Mouse (Mus musculus) forebrain, postnatal 0 days (tissue): Measurements from ENCODE around the gene Mpv17. TPM values are rescaled to one million over a fixed set of nuclear protein-coding genes. Genes with fewer than 3 reads are reported as not detected.

Experiments used
- ATAC-seq: fragments of 200-750 bp; cut with Nextera tagmentation; 2 replicates; pipeline ENCODE4 v1.8.0; 2017; ENCODE audit warnings: mild to moderate bottlenecking, moderate library complexity
- DNase-seq: peaks from one replicate; pipeline ENCODE4 v3.0.0-alpha.2; 2015
- H3K27ac ChIP-seq: fragments of 300-500 bp; sonication (generic); 2 replicates; pipeline ENCODE4 v1.5.1; 2014; ENCODE audit warnings: low read depth, mild to moderate bottlenecking, antibody characterized with exemption, low read length, moderate library complexity, mixed read lengths
- H3K27me3 ChIP-seq: fragments of 300-500 bp; sonication (generic); 2 replicates; pipeline ENCODE4 v1.6.1; 2014; ENCODE audit warnings: mild to moderate bottlenecking, low read length, mixed read lengths; ENCODE audit not compliant: insufficient read depth
- H3K36me3 ChIP-seq: fragments of 300-500 bp; sonication (generic); 2 replicates; pipeline ENCODE4 v1.6.1; 2014; ENCODE audit warnings: mild to moderate bottlenecking, moderate library complexity; ENCODE audit not compliant: insufficient read depth
- H3K4me1 ChIP-seq: fragments of 300-500 bp; sonication (generic); 2 replicates; pipeline ENCODE4 v1.6.1; 2014; ENCODE audit warnings: antibody characterized with exemption; ENCODE audit not compliant: insufficient read depth
- H3K4me2 ChIP-seq: fragments of 300-500 bp; sonication (generic); 2 replicates; pipeline ENCODE4 v1.6.1; 2014; ENCODE audit warnings: low read depth, mild to moderate bottlenecking, moderate library complexity
- H3K4me3 ChIP-seq: fragments of 300-500 bp; sonication (generic); 2 replicates; pipeline ENCODE4 v1.5.1; 2014; ENCODE audit warnings: low read depth, low read length, mixed read lengths
- H3K9ac ChIP-seq: fragments of 300-500 bp; sonication (generic); 2 replicates; pipeline ENCODE4 v1.6.1; 2014; ENCODE audit warnings: mild to moderate bottlenecking
- H3K9me3 ChIP-seq: fragments of 300-500 bp; sonication (generic); 2 replicates; pipeline ENCODE4 v1.6.1; 2016; ENCODE audit warnings: low read length
- CTCF ChIP-seq: sonication (generic); IDR thresholded peaks from 2 replicates; pipeline ENCODE4 v1.5.1; 2016; ENCODE audit warnings: antibody characterized with exemption, control low read depth, low read depth
- WGBS: fragments of 180-500 bp; shearing (Covaris S2); extraction: QIAGEN DNeasy Blood & Tissue Kit; methylation state at CpG from one replicate; pipeline ENCODE4 v1.1.7; 2014; 5-methylcytosine and 5-hydroxymethylcytosine counted together
- polyA plus RNA-seq: library from polyadenylated mRNA; unstranded; fragments of >200 nt; fragmentation: Nextera tagmentation; extraction: Ambion mirVana; gene quantifications from 2 replicates; pipeline ENCODE4 v1.2.1, GENCODE M21; 2015
- total RNA-seq: library from RNA; depleted of rRNA; stranded (reverse); fragments of >200 nt; gene quantifications from 2 replicates; pipeline ENCODE4 v1.2.3, GENCODE M21; 2014

Gene Mpv17
- total and polyA plus RNA-seq, 2 experiments from 2014 or later, result 38.7 to 40.0 TPM

- Histone ChIP-seq H3K36me3 (no peaks in the 10 kb centered on the region), H3K4me2 (no peak overlapping the region)
- TF ChIP-seq CTCF, result peak; percentile 57
Observed at GRCm38 (mm10) chr5:31110781-31111180, 43.3 kb downstream of the Mpv17 start.

GRCm38 (mm10) chr5:31108000-31108490, 46.0 kb downstream of the Mpv17 start, which contains the start of gene Slc30a3:
Gene Slc30a3, minus strand, starts transcription at chr5:31108237.
- WGBS, result 92% methylated on average over 18 of the region's 18 CpGs
- H3K27me3 ChIP-seq, result no peaks in the 10 kb centered on the region
- ATAC-seq (no peak), DNase-seq (no peak)
- no peak within 1 kb of the TSS for H3K4me3 ChIP-seq
- TF ChIP-seq CTCF, result no peak
- H3K4me1 ChIP-seq, result no peaks in the 10 kb centered on the region
- no peak within 1 kb of the TSS for H3K4me2 ChIP-seq
- H3K27ac ChIP-seq, result no peak within 1 kb of the TSS
- no peaks in the 10 kb centered on the region for H3K9me3 ChIP-seq
- no peak within 1 kb of the TSS for H3K9ac ChIP-seq
- no peaks in the 10 kb centered on the region for H3K36me3 ChIP-seq

More at GRCm38 (mm10) chr5:31110781-31111180, 43.3 kb downstream of the Mpv17 start:
- Histone ChIP-seq H3K27ac (no peak overlapping the region), H3K27me3 (no peaks in the 10 kb centered on the region), H3K4me1 (no peaks in the 10 kb centered on the region), H3K9me3 (no peaks in the 10 kb centered on the region), H3K9ac (no peak overlapping the region), H3K4me3 (no peak overlapping the region)
- 36% methylated on average over 7 of the region's 7 CpGs for WGBS
- DNase-seq, result no peak
- no peak for ATAC-seq

GRCm38 (mm10) chr5:31105814-31106335, 48.2 kb downstream of the Mpv17 start, which contains the start of gene Dnajc5g:
Gene Dnajc5g, plus strand, starts transcription at chr5:31106285.
- ATAC-seq, result no peak
- H3K4me3 ChIP-seq, result no peak within 1 kb of the TSS
- no peaks in the 10 kb centered on the region for H3K27me3 ChIP-seq
- no peaks in the 10 kb centered on the region for H3K9me3 ChIP-seq
- no peaks in the 10 kb centered on the region for H3K4me1 ChIP-seq
- H3K36me3 ChIP-seq, result no peaks in the 10 kb centered on the region
- H3K27ac ChIP-seq, result no peak within 1 kb of the TSS
- no peak for TF ChIP-seq CTCF
- WGBS, result 81% methylated on average over 9 of the region's 9 CpGs
- DNase-seq, result no peak
- H3K9ac ChIP-seq, result no peak within 1 kb of the TSS
- H3K4me2 ChIP-seq, result no peak within 1 kb of the TSS

GRCm38 (mm10) chr5:31095711-31096480, 58.2 kb downstream of the Mpv17 start:
- Histone ChIP-seq H3K36me3 (no peaks in the 10 kb centered on the region), H3K9me3 (no peaks in the 10 kb centered on the region), H3K4me2 (peak overlapping the region; percentile 28; the same call in 1 of the 2 replicates), H3K4me3 (peak overlapping the region; percentile 11; the same call in 1 of the 2 replicates), H3K27me3 (peaks cover 58% of the 10 kb centered on the region), H3K27ac (no peak overlapping the region), H3K9ac (no peak overlapping the region), H3K4me1 (peaks cover 13% of the 10 kb centered on the region; the same call in 1 of the 2 replicates)
- DNase-seq (no peak), ATAC-seq (no peak)
- WGBS, result 17% methylated on average over 11 of the region's 11 CpGs
- 0 out of 2 replicates have a peak, but pooled peaks have one; percentile 5 for TF ChIP-seq CTCF

GRCm38 (mm10) chr5:31094799-31095691, 59.0 kb downstream of the Mpv17 start:
- peak overlapping the region; percentile 28 for H3K4me2 ChIP-seq
- no peaks in the 10 kb centered on the region for H3K36me3 ChIP-seq
- H3K4me3 ChIP-seq, result peak overlapping the region; percentile 13
- H3K9me3 ChIP-seq, result no peaks in the 10 kb centered on the region
- peak; percentile 26; the same call in 1 of the 2 replicates for TF ChIP-seq CTCF
- DNase-seq (peak; percentile 31), ATAC-seq (peak; percentile 64)
- H3K27me3 ChIP-seq, result peaks cover 66% of the 10 kb centered on the region
- 2% methylated on average over 59 of the region's 59 CpGs for WGBS
- no peak overlapping the region for H3K9ac ChIP-seq
- no peak overlapping the region for H3K27ac ChIP-seq
- H3K4me1 ChIP-seq, result peaks cover 13% of the 10 kb centered on the region; the same call in 1 of the 2 replicates

- H3K27ac ChIP-seq, result no peak overlapping the region
- peak overlapping the region; percentile 55 for H3K4me2 ChIP-seq
- 2% methylated on average over 29 of the region's 29 CpGs for WGBS
- H3K4me3 ChIP-seq, result peak overlapping the region; percentile 13; the same call in 1 of the 2 replicates
- TF ChIP-seq CTCF, result no peak
- H3K9ac ChIP-seq, result no peak overlapping the region
- H3K36me3 ChIP-seq, result no peaks in the 10 kb centered on the region
- no peaks in the 10 kb centered on the region for H3K9me3 ChIP-seq
- no peak for DNase-seq
- no peak for ATAC-seq
- H3K27me3 ChIP-seq, result peaks cover 66% of the 10 kb centered on the region
- peaks cover 13% of the 10 kb centered on the region; the same call in 1 of the 2 replicates for H3K4me1 ChIP-seq
Observed at GRCm38 (mm10) chr5:31094100-31094798, 59.8 kb downstream of the Mpv17 start.
